Mouse (Mus musculus) CH12.LX (cell line): ENCODE data around the gene Cd96.

Experiments used
- CTCF ChIP-seq, 2 experiments: IDR thresholded peaks in 1 of 2; conservative IDR thresholded peaks in 1 of 2; 2 replicates each; pipeline ENCODE4 v1.5.1; 2011 to 2012; ENCODE audit warnings: low read depth in 2 of 2, low read length in 2 of 2, improper control_type of control experiment in 1 of 2, inconsistent platforms in 1 of 2, mild to moderate bottlenecking in 1 of 2, moderate library complexity in 1 of 2
- E2F4 ChIP-seq: IDR thresholded peaks from 2 replicates; pipeline ENCODE4 v1.6.1; 2011; ENCODE audit warnings: low read depth, low read length, improper control_type of control experiment; ENCODE audit not compliant: insufficient replicate concordance
- MAX ChIP-seq: IDR thresholded peaks from 2 replicates; pipeline ENCODE4 v1.6.1; 2011; ENCODE audit warnings: low read length, improper control_type of control experiment
- UBTF ChIP-seq: IDR thresholded peaks from 2 replicates; pipeline ENCODE4 v1.6.1; 2012; ENCODE audit warnings: low read depth, mild to moderate bottlenecking, inconsistent platforms, low read length, improper control_type of control experiment, moderate library complexity
- USF2 ChIP-seq: conservative IDR thresholded peaks from 2 replicates; pipeline ENCODE4 v1.6.1; 2011; ENCODE audit warnings: low read depth, low read length, improper control_type of control experiment

DNA sequence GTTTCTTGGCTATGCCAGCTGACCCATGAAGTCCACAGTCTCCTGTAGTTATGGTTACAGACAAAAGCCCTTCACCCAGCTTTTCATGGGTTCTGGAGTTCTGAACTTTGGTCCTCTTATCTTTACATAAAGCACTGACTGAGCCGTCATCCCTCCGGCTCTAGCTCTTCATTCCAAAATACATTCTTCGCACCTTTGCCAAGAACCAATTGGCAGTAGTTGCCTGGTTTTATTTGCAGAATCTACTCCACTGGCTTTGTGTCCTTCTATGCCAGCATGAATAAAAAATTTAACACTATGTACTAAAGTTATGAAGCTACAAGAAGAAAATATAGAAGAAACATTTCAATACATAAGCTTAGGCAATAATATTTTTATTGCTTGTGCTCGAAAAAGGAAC, 45.3 kb upstream of the Cd96 start:
- TF ChIP-seq CTCF (conservative IDR thresholded peaks at IDR 0.05 in 1 of 2, IDR thresholded peaks at IDR 0.05 in 1 of 2; ENCODE audit: low read depth in 2 of 2, low read length in 2 of 2): no peak
- no peak for TF ChIP-seq MAX
- TF ChIP-seq UBTF: no peak
- TF ChIP-seq E2F4: no peak
- no peak for TF ChIP-seq USF2
